Mouse (Mus musculus): Measurements from ENCODE around the gene Fgd3. TPM values are rescaled to one million over a fixed set of nuclear protein-coding genes. Genes with fewer than 3 reads are reported as not detected.

Fgd3 gene
- total RNA-seq, 2 experiments from 2014 or later, result 3.7 to 3.8 TPM

DNA sequence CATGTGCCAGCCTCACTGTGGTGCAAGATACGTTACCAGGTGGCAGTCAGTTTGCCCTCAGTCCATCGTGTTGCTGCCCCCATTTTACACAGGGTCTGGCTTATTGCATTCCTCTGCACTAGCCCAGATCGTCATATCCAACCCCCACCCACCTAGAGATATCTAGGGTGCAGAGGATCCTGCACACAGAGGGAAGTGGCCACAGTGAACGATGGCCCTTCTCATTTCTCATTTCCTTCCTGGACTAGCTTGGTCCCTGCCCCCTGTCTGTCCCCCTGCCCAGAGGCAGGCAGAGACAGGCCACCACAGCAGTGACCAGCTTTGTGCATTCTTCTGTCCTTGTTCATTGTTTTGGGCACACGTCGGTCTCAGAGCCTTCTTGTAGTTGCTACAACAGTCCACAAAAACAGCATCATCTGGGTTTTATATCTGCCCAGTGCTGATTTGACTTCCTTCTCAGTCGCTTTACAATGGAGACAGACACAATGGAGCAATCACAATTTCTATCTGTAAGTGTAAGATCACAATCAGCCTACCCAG, 13.3 kb downstream of the Fgd3 start:
- DNase-seq, result no peak

DNA sequence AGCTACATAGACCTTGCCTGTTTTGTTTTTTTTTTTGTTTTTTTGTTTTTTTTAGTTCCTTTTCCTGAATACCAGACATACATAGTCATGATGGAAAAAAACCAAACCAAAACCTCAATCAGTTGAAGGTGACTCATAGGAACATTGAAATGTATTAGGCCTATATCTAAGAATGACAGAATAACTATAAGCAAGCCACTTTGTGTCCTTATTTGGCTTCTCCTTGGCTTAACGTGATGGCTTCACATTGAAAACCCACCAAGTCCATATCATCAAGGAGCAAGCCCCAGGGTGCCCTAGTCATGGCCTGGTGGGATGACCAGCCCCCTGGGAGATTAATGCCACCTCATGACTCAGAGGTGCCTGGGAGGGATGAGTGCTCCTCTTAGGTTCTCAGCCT, 19.3 kb downstream of the Fgd3 start:
- DNase-seq, result no peak

DNA sequence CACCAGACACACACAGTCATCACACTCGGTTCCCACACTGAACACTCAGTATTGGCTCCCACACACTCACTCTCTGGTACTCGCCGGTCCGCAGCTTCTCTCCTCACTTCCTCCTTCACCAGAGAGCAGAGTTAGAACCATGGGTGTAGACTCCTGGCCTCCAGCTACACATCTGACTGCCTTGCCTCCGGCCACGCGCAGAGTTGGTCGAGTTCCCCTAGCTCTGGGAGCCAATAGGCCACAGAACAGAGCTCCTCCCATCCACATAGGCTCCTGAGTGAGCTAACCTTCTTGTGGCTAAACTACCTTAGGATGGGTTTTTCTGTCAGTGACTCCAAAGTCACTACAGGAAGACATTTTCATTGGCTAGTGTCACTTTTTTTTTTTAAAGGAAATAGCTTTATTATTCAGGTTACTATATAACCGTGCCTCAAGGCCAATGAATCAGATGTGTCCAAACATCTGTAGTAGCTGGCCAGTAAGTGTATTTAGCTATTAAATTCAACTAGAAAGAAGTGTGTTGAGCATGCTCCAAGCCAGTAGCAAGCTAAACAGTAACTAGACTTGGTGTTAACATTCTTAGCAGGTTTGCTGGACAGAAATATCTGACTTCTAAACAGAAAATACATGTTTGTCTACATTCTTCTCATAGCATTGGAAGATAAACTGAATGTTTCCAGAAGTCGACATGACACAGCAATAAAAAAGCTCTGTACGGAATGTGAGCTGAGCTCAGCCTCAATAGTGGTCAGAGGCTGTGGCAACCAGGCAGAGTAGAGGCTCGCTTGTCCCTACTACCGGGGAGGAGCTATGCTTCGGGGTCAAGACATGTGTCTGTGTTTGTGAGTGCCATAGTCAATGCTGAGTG, 21.4 kb downstream of the Fgd3 start:
- DNase-seq, result no peak

DNA sequence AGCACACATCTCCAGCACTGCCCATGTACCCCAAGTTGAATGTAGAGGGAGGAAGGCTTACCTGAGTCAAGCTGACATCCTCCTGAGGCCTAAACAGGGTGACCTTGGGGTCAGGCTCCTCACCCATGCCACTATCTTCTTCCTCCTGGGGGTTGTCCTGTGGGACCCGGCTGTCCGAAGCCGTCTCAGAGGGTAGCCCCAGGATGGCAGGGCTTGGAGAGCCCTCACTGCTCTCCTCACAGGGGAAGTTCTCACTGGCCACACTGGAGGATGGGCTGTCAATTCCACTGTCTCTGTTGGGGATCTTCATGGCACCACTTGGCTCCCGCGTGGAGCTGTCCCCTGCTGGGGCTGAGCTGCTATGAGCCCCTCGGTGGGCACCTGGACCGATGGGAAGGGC, 23.8 kb downstream of the Fgd3 start:
- no peak for DNase-seq

DNA sequence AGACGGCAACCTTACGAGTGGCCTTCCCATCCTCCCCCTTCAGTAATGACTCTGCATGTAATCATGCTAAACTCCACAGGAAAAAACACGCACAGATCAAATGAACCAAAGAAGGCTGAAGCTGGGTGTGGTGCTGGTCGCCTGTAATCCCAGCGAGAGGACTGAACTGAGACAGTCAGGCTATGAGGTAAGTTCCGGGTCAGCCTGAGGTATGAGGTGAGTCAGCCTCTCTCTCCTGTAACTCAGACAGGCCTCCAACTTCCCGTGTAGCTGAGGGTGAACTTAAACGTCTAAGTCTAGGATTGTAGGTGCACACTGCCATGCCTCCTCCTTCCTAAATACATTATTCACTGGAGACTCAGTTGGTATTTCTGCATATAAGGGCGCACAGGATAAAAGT, 26.0 kb downstream of the Fgd3 start:
- DNase-seq, result no peak

DNA sequence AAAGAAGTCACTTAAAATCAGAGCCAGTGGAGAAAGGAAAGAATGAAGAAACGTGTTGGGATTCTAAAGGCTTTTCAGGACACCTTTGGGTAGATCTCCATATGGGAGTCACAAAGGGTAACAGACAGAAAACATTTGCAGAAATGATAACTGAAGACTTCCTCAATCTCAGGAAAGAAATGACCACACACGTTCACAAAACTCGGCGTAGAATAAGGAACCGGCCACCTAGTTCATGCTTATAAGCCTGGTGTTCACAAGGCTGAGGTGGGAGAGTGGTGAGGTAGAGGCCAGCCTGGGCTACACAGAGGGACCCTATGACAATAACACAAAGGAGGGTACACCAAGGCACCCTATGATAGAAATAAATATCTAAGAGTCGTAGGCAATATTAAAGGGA, 28.2 kb downstream of the Fgd3 start:
- no peak for DNase-seq

DNA sequence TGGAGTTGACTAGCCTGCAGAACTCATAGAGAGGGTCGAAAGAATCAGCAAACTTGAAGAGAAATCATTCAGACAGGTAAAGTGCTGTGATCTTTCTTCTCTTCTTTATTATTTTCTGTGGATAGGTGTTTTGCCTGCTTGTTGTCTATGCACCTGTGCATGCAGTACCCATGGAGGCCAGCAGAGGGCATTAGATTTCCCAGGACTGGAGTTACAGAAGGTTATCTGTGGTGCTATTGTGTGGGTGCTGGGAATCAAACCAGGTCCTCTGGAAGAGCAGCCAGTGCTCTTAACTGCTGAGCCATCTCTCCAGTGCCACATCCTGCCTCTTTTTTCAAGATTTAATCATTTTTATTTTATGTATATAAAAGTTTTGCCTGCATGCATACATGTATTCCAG, 28.7 kb downstream of the Fgd3 start:
- no peak for DNase-seq

DNA sequence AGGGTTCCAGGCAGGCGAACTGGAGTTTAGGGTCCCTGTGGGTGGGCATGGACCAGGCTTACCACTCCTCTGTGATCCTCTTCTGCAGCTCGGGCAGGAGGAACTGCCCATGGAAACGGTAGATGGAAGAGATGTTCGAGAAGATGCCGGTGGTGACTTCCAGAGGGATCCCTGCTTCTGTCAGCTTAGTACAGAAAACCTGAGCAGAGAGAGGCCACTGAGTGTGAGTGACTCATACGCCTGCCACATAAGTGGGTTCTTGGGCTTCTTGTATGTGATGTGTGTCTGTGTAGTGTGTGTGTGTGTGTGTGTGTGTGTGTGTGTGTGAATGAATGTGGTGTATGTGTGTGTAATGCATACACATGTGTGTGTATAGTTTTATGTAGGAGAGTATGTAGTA, 32.9 kb downstream of the Fgd3 start:
- DNase-seq, result no peak

DNA sequence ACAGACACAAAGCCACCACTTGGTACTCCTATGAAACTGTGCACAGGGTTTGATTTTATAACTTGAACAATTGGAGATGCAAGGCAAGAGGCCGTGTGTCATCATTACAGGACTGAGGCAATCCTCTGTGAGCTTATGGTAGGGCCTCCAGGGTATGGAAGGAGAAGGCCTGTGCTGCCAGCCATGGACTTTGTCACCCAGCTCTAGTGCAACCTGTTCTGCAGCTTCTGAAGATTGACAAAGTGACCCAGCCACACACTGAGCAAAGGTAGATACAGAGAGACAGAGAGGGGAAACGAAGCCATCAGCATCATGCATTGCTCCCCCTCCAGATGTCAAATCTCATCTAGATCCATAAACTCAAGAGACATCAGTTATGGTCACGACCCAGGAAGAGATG, 33.4 kb downstream of the Fgd3 start:
- no peak for DNase-seq

DNA sequence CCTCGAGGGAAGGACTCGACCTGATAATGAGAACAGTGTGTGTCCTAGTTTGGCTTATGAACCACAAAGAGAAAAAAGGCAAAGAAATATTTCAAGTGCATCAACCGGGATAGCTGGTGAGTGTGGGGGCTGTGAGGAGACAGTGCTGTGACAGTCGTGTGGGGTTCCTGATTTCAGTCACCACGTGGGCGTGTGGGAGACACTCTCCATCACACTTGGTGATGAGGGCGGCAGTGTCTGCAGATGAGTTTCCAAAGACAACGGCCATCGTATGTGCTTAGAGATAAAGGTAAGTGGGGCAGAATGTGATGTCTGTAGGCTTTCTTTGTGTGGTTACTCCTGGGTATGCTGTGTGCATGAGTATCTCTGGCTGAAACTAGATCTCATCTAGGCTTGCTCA, 36.4 kb downstream of the Fgd3 start:
- DNase-seq, result no peak

DNA sequence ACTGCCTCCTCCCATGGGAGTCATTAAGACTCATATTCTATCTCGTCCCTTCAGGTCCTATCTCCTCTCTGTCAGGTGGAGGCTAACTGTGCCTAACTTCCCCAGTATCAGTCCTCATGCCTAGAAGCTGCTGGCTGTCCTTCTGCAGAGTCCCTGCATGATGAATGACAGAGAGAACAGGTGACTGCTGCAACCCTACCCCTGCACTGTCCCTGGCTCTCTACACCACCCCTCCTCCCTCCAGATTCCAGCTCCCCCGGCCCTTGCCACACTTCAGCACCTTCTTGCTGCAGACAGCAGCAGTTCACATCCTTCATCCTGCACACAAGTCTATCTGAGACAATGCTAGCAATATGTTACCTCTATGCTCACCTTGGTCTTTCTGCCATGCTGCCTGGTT, 37.9 kb downstream of the Fgd3 start:
- DNase-seq, result no peak

DNA sequence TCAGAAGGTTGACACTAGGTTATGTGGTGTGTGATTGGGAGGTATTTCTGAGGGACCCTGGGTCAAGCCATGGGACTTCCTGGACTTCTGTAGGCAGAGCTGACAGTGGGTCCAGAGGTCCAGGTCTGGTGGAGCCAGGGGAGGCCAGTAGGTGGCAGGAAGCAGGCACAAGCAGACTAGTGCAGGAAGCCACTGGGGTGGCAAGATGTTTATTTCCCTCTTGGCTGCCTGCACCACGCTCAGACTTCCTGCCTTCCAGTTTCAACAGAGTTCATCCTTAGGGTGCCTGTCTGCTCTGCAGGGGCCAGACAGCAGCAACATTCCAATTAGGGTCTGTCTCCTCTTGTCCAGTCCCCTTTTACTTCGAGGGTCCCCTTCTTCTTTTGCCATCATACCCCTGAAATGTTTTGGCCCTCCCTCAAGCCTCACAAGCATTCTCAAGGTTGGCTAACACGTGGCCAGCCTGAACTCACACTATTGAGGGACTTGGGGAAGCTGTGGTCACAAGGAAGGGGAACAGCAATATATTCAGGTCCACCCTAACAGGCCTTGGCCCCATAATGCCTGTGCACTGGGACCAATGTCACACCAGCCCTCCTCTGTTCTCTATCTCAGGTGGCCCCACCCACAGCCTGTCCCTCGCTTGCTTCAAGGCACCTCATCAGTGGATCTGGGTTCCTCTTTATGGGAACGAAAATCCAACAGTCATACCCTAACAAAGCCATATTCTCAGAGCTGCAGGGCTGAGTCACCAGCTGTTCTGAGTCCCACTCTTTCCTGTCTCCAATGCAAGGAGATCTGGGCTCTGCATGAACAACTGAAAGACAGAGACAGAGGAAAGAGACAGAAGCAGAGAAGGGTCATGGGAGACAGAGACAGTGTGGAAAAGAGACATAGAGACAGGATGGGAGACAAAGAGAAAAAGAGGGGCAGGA, 48.0 kb downstream of the Fgd3 start:
- no peak for DNase-seq

DNA sequence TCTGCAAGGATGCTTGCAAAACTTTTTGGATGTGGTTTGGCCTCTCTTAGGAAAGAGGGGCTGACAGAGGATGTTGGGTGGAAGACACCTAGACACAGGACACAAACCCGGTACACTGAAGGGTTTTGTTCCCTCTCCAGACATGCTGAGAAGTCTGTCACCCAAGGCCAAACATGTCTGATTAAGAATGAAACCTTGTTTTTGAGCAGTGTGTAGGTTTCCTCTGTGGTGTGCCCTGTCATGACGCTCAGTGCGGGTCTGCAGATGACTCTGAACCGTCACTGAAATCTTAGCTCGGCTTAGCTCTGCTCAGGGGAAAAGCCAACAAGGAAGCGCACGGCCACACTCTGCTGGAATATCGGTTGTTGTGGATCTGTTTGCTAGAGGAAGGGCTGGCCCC, 49.6 kb downstream of the Fgd3 start:
- no peak for DNase-seq

DNA sequence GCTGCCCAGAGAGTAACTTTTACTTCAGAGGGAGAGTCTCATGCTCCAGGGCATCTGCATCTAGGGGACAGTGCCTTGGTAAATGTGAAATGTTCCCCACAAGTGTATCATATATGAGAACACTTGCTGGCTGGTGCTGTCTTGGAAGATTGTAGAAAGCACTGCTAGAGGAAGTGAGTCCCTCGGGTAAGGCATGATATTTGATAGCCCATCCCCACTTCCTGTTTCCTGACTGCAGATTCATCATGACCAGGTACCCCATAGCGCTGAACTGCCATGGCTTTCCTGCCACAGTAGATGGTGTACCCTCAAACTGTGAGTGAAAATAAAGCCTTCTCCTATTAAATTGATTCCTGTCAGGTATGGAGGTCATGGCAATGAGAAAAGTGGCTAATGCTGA, 52.5 kb downstream of the Fgd3 start:
- no peak for DNase-seq

DNA sequence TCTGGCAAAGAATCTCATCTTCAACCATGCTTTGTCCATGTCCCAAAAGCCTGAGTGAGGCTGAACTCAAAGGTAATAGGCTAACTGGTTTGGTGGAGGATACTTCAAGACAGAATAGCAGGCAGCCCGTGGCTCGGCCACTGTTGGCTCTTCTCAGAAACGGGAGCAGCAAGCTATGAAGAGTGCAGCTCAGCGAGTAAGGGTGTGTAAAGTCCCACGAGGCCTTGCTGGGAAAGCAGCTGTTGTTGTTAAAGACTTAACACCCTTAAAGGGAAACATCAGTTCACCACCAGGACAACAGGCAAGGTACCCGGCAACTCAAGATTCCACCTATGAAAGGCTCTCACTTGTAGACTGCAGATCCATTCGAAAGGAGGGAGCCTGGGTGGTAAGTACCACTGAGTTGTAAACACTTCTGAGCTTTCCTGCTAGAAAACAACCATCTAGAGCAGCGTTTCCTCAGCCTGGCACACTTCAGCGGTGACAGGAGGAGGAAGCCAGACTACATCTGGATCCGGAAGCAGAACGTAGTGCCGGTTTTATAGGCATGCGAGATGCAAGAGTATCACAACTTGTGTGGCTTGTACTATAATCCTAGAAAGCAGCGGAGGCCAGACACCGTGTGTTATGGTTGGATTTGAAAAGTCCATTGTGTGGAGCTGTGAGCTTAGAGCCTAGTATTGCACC, 59.9 kb downstream of the Fgd3 start:
- no peak for DNase-seq

DNA sequence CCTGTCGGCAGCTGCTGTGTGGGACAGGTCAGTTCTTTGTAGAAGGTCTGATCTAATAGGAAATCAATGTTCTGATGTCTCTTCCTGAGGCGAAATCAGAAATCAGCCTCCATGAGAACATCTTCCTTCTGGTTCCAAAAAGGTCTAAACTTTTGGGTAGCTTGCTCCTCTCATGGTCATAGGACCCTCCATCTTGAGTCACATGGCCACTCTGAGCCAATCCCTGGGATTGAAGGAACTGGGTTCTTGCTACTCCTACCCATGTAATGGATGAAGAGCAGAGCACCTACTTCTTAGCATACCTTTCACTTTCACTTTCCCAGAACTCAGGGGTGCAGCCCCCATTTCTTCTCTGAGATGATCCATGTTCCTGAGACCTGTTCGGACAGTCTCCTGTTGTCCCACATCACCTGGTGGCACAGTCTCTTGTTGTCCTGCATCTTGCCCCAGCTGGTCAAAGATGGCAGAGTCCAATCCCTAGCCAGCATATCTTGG, 62.2 kb downstream of the Fgd3 start:
- DNase-seq, result no peak

DNA sequence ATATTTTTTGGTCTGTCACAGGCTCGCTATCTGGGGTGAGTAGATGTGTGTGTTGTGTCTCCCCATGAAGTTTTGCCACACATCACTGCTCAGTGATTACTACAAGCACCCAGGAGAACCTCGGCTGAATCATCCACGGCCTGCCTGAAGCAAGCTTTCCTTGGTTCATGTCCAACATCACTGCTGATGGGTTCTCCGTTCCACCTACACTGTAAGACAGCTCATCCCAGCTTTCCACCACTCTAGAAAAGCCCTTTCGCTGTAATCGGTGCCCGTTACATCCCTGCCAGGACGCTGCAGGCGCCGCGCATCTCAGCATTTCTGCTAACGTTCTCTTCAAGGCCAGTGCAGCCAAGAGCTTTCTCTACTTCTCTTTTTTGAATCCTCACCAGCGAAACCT, 67.4 kb downstream of the Fgd3 start:
- DNase-seq, result no peak

DNA sequence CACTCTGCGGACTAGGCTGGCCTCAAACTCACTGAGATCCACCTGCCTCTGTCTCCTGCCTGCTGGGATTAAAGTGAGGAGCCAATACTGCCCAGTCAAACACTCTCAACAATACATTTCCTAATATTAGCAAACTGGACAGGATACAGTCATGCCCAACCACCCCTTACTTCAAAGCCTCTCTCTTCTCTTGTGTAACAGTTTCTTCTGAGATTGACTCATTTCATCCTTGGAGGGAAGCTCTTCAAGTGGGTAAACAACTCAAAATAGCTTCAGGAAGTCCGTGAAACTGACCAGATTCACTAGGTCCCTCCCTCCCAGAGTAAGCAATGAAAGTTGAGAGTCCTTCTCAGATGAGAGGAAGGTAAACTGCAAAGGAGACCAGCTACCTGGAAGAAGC, 68.0 kb downstream of the Fgd3 start:
- no peak for DNase-seq

DNA sequence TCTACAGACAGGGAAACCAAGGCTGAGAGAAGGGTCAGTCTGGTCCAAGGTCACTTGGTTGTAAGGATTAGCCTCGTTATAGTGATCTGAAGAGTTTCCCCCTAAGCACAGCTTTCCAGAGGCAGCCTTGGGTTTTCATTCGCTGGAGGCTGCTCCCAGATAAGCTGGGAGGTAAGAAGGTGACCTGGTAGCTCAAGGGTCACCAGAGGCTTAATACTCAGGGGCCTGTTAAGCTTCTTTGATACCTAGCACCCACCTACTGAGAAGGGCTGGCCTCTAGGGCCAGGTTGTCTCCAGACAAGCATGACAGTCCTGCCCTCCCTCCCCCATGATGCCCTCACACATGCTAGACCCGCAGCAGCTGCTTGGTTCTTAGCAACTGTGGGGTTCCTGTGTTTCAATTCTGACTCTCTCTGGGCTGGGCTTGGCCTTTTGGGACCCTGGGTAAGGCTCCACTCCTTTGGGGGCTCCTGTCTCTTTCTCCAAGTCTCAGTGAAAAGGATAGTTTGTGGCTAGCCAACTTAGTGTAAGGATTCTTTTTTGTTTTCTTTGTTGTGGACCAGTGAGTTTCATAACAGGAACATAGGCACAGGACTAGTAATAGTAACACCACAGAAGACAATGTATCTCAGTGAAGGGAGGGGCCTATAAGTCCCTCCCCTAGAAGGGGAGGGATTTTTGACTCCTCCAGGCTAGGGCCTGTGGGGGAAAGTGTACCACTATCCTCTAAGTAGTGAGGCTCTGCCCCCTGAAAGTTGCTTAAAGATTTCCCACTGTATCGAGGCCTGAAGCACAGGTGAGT, 69.2 kb downstream of the Fgd3 start:
- DNase-seq, result no peak

DNA sequence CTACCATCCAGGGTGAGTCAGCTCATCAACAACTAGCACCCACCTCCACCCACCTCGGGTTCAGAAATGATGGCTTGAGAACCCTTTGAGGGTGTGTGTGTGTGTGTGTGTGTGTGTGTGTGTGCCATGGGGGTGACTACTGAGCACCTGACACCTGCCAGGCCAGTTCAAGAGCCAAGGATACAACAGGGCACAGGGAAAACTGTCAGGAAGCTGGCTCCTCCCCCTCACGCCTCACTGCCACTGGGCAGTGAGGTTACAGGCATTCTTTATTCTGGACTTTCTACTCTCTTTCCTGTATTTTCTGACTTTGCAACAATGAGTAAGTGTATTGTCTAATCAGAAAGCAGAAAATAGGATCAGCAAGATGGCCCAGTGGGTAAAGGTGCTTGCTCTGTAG, 70.5 kb downstream of the Fgd3 start:
- no peak for DNase-seq

DNA sequence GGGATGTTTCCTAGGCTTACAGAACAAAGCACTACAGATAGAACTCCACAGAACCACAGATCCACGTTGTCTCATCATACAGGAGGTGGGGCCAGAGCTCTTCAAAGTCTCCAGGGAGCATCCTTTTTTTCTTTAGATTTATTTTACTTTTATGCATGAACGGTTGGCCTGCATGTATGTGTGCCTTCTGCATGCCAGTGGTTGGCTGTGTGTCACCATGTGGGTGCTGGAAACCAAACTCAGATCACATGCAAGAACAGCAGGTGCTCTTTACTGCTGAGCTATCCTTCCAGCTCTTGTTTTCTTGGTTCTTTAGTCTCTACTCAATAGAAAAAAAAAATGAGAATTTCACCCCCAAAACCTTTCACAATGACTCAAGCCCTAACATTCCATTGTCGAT, 71.2 kb downstream of the Fgd3 start:
- no peak for DNase-seq

DNA sequence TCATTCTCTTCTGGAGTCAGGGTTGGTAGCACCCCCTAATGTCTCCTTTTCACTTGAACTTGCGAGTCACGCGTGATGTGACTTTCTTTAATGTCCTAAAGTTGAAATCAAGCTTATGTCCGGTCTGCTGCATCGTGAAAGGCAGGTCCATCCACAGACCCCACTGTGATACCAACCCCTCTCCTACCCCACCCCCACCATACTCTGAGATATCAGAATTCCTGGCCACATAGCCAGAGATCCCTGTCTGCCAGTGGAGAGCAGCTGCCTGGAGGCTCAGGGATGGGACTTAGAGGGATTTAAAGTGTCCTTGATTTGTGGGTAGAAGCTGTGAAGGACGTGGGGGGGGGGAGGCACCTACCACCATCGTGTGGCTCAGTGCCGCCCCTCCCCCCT, 71.6 kb downstream of the Fgd3 start, which contains the start of gene Susd3:
Gene Susd3 (minus strand): TSS at position 240 of the 396 bp plus-strand sequence.
- no peak for DNase-seq

All from adrenal gland, postnatal 10 days (tissue).